Mouse (Mus musculus) lung, postnatal 0 days (tissue): ENCODE measurements around the gene Tnni1. TPM values are rescaled to one million over a fixed set of nuclear protein-coding genes. Genes with fewer than 3 reads are reported as not detected.

ENCODE experiments used
- ATAC-seq: fragments of 200-750 bp; cut with Nextera tagmentation; 2 replicates; pipeline ENCODE4 v1.8.0; 2017; ENCODE audit warnings: moderate library complexity
- DNase-seq: peaks from one replicate; pipeline ENCODE4 v3.0.0-alpha.2; 2016; ENCODE audit warnings: low spot score
- H3K27ac ChIP-seq: fragments of 300-500 bp; sonication (generic); 2 replicates; pipeline ENCODE4 v1.5.1; 2014; ENCODE audit warnings: antibody characterized with exemption, mild to moderate bottlenecking, low read length, mixed read lengths
- H3K27me3 ChIP-seq: fragments of 300-500 bp; sonication (generic); replicated peaks from 2 replicates; pipeline ENCODE4 v1.6.1; 2014; ENCODE audit warnings: low read length, mixed read lengths; ENCODE audit not compliant: insufficient read depth
- H3K36me3 ChIP-seq: fragments of 300-500 bp; sonication (generic); 2 replicates; pipeline ENCODE4 v1.6.1; 2014; ENCODE audit warnings: low read length, mixed read lengths; ENCODE audit not compliant: insufficient read depth
- H3K4me1 ChIP-seq: fragments of 300-500 bp; sonication (generic); 2 replicates; pipeline ENCODE4 v1.6.1; 2014; ENCODE audit warnings: antibody characterized with exemption, low read depth, low read length, mixed read lengths; ENCODE audit not compliant: insufficient read depth
- H3K4me2 ChIP-seq: fragments of 300-500 bp; sonication (generic); replicated peaks from 2 replicates; pipeline ENCODE4 v1.6.1; 2014; ENCODE audit warnings: low read depth, mild to moderate bottlenecking, low read length, moderate library complexity, mixed read lengths
- H3K4me3 ChIP-seq: fragments of 300-500 bp; sonication (generic); 2 replicates; pipeline ENCODE4 v1.5.1; 2014; ENCODE audit warnings: low read depth, low read length
- H3K9ac ChIP-seq: fragments of 300-500 bp; sonication (generic); replicated peaks from 2 replicates; pipeline ENCODE4 v1.6.1; 2014; ENCODE audit warnings: low read depth, mild to moderate bottlenecking
- H3K9me3 ChIP-seq: fragments of 300-500 bp; sonication (generic); 2 replicates; pipeline ENCODE4 v1.6.1; 2016; ENCODE audit warnings: low read length, mixed read lengths
- CTCF ChIP-seq: IDR thresholded peaks from 2 replicates; pipeline ENCODE4 v1.5.1; 2016; ENCODE audit warnings: antibody characterized with exemption, mild to moderate bottlenecking
- EP300 ChIP-seq: IDR thresholded peaks from 2 replicates; pipeline ENCODE4 v1.6.1; 2016; ENCODE audit warnings: antibody characterized with exemption, mild to moderate bottlenecking, control low read depth
- WGBS: fragments of 180-500 bp; shearing (Covaris S2); extraction: QIAGEN DNeasy Blood & Tissue Kit; methylation state at CpG from one replicate; pipeline ENCODE4 v1.1.7; 2014; 5-methylcytosine and 5-hydroxymethylcytosine counted together
- polyA plus RNA-seq: library from polyadenylated mRNA; unstranded; fragments of >200 nt; fragmentation: Nextera tagmentation; extraction: Ambion mirVana; gene quantifications from 2 replicates; pipeline ENCODE4 v1.2.1, GENCODE M21; 2015

Gene Tnni1
- polyA plus RNA-seq, 1 experiment from 2014 or later: 26.1 TPM

GRCm38 (mm10) chr1:135834206-135834859 is 55.1 kb downstream of the Tnni1 start:
- peak; percentile 10; the same call in 1 of the 2 replicates for TF ChIP-seq CTCF
- TF ChIP-seq EP300: no peak
- Histone ChIP-seq H3K9ac (no peak overlapping the region), H3K4me1 (no peaks in the 10 kb centered on the region), H3K9me3 (no peaks in the 10 kb centered on the region), H3K27me3 (no peaks in the 10 kb centered on the region), H3K36me3 (no peaks in the 10 kb centered on the region), H3K4me2 (no peak overlapping the region), H3K4me3 (no peak overlapping the region), H3K27ac (no peak overlapping the region)
- WGBS: 64% methylated on average over 6 of the region's 6 CpGs
- no peak for DNase-seq
- ATAC-seq: no peak

GRCm38 (mm10) chr1:135834983-135835382 is 55.7 kb downstream of the Tnni1 start:
- Histone ChIP-seq H3K27me3 (no peaks in the 10 kb centered on the region), H3K4me3 (no peak overlapping the region), H3K9me3 (no peaks in the 10 kb centered on the region), H3K27ac (no peak overlapping the region), H3K9ac (no peak overlapping the region), H3K4me1 (no peaks in the 10 kb centered on the region), H3K4me2 (no peak overlapping the region), H3K36me3 (no peaks in the 10 kb centered on the region)
- 78% methylated on average over 8 of the region's 8 CpGs for WGBS
- TF ChIP-seq EP300: no peak
- TF ChIP-seq CTCF: no peak
- no peak for ATAC-seq
- no peak for DNase-seq

GRCm38 (mm10) chr1:135835716-135836483 is 56.7 kb downstream of the Tnni1 start, which contains the start of gene Tnnt2:
TSS of gene Tnnt2 (plus strand) at chr1:135836354.
- TF ChIP-seq CTCF (no peak), EP300 (no peak)
- Histone ChIP-seq H3K4me1 (no peaks in the 10 kb centered on the region), H3K4me2 (no peak within 1 kb of the TSS), H3K9me3 (no peaks in the 10 kb centered on the region), H3K4me3 (no peak within 1 kb of the TSS), H3K9ac (no peak within 1 kb of the TSS), H3K27me3 (no peaks in the 10 kb centered on the region), H3K27ac (no peak within 1 kb of the TSS), H3K36me3 (no peaks in the 10 kb centered on the region)
- DNase-seq (peak; percentile 58), ATAC-seq (peak; percentile 63)
- WGBS: 36% methylated on average over 8 of the region's 9 CpGs

DNA sequence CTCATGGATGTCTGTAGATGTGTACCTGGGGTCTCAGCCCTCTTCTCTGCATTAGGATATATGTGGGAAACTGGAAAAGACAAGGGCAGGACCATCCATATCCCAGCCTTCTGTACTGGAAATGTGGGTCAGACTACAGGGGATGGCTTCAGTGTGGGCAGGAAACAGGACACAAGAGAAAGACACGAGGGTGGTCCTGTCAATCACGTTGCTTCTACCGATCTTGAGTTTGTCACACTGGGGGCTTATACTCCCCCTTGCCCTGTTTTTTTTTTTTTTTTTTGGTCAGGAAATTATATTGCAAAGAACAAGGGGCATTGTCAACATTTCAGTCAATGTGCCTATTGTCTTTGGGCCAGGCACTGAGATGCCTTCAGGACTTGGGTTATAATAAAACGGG is 59.4 kb downstream of the Tnni1 start:
- no peaks in the 10 kb centered on the region for H3K4me1 ChIP-seq
- ATAC-seq (no peak), DNase-seq (no peak)
- no peaks in the 10 kb centered on the region for H3K36me3 ChIP-seq
- no peak overlapping the region for H3K9ac ChIP-seq
- no peaks in the 10 kb centered on the region for H3K27me3 ChIP-seq
- H3K9me3 ChIP-seq: no peaks in the 10 kb centered on the region
- WGBS: 61% methylated on average over 4 of the region's 4 CpGs
- H3K27ac ChIP-seq: no peak overlapping the region
- TF ChIP-seq EP300 (no peak), CTCF (no peak)
- no peak overlapping the region for H3K4me3 ChIP-seq
- no peak overlapping the region for H3K4me2 ChIP-seq

GRCm38 (mm10) chr1:135839065-135839464 is 59.8 kb downstream of the Tnni1 start:
- Histone ChIP-seq H3K4me1 (no peaks in the 10 kb centered on the region), H3K27ac (no peak overlapping the region), H3K9ac (no peak overlapping the region), H3K27me3 (no peaks in the 10 kb centered on the region), H3K4me2 (no peak overlapping the region), H3K36me3 (no peaks in the 10 kb centered on the region), H3K9me3 (no peaks in the 10 kb centered on the region), H3K4me3 (no peak overlapping the region)
- TF ChIP-seq EP300: no peak
- no peak for TF ChIP-seq CTCF
- ATAC-seq (no peak), DNase-seq (no peak)
- WGBS: 80% methylated on average over 6 of the region's 6 CpGs

GRCm38 (mm10) chr1:135840675-135841395 is 61.6 kb downstream of the Tnni1 start:
- TF ChIP-seq EP300 (no peak), CTCF (no peak)
- Histone ChIP-seq H3K36me3 (no peaks in the 10 kb centered on the region), H3K27ac (no peak overlapping the region), H3K9me3 (no peaks in the 10 kb centered on the region), H3K4me1 (no peaks in the 10 kb centered on the region), H3K4me2 (no peak overlapping the region), H3K27me3 (no peaks in the 10 kb centered on the region), H3K4me3 (no peak overlapping the region), H3K9ac (no peak overlapping the region)
- DNase-seq (no peak), ATAC-seq (no peak)
- 66% methylated on average over 15 of the region's 15 CpGs for WGBS
